Mouse (Mus musculus) forebrain, embryonic 11.5 days (tissue): ENCODE measurements at regions not wholly inside any gene's neighbourhood (a gene's known extent, or its start where the extent isn't known, plus 50 kb on each side); places are given as distances from the start of the nearest gene placed in this dataset.
A peak's percentile ranks its signal among the peaks of the same experiment; 100 is the strongest.

ENCODE experiments used
- ATAC-seq: fragments of 200-750 bp; cut with Nextera tagmentation; replicated peaks from 2 replicates; pipeline ENCODE4 v1.8.0; 2017; ENCODE audit warnings: moderate TSS enrichment; ENCODE audit not compliant: low FRiP score
- DNase-seq: peaks from one replicate; pipeline ENCODE4 v3.0.0-alpha.2; 2017; ENCODE audit warnings: low spot score
- H3K27ac ChIP-seq: fragments of 300-500 bp; sonication (generic); 2 replicates; pipeline ENCODE4 v1.5.1; 2014; ENCODE audit warnings: low read depth, low read length
- H3K27me3 ChIP-seq: fragments of 300-500 bp; sonication (generic); 2 replicates; pipeline ENCODE4 v1.6.1; 2014; ENCODE audit warnings: mild to moderate bottlenecking, low read length, mixed read lengths; ENCODE audit not compliant: control insufficient read depth, insufficient read depth
- H3K36me3 ChIP-seq: fragments of 300-500 bp; sonication (generic); 2 replicates; pipeline ENCODE4 v1.6.1; 2014; ENCODE audit warnings: mild to moderate bottlenecking, low read length, moderate library complexity, mixed read lengths; ENCODE audit not compliant: control insufficient read depth, insufficient read depth
- H3K4me1 ChIP-seq: fragments of 300-500 bp; sonication (generic); replicated peaks from 2 replicates; pipeline ENCODE4 v1.6.1; 2014; ENCODE audit warnings: low read length, mixed read lengths; ENCODE audit not compliant: control insufficient read depth, insufficient read depth
- H3K4me2 ChIP-seq: fragments of 300-500 bp; sonication (generic); 2 replicates; pipeline ENCODE4 v1.6.1; 2014; ENCODE audit warnings: low read depth, mild to moderate bottlenecking, low read length, moderate library complexity, mixed read lengths; ENCODE audit not compliant: severe bottlenecking
- H3K4me3 ChIP-seq: fragments of 300-500 bp; sonication (generic); 2 replicates; pipeline ENCODE4 v1.5.1; 2014; ENCODE audit warnings: low read depth, low read length
- H3K9ac ChIP-seq: fragments of 300-500 bp; sonication (generic); 2 replicates; pipeline ENCODE4 v1.6.1; 2014; ENCODE audit warnings: low read length
- H3K9me3 ChIP-seq: fragments of 300-500 bp; sonication (generic); 2 replicates; pipeline ENCODE4 v1.6.1; 2016; ENCODE audit warnings: low read length, mixed read lengths; ENCODE audit not compliant: control insufficient read depth
- WGBS: fragments of 180-500 bp; shearing (Covaris S2); extraction: QIAGEN DNeasy Blood & Tissue Kit; methylation state at CpG from one replicate; pipeline ENCODE4 v1.1.7; 2014; 5-methylcytosine and 5-hydroxymethylcytosine counted together

DNA sequence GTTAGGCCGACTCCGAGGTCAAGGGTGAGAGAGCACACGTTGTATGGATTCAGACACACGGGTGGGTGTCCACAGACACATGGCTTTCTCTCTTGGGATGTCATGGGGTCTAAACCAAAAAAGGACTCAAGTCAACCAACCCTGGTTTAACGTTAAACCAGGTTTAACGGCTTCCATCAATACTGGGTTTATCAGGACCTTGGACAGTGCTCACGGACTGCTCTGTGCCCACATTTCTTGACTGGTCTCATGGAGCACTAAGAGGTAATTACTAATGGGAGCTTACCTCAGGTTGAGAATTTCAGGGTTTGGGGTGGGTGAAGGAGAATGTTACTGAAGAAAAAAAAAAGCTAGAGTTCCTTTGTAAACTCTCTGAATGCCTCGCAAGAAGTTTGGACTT, 72.7 kb upstream of the Unc5a start:
- no peaks in the 10 kb centered on the region for H3K36me3 ChIP-seq
- 33% methylated on average over 8 of the region's 8 CpGs for WGBS
- H3K9ac ChIP-seq = no peak overlapping the region
- H3K9me3 ChIP-seq = no peaks in the 10 kb centered on the region
- ATAC-seq (no peak), DNase-seq (no peak)
- peaks cover 2% of the 10 kb centered on the region; the same call in 1 of the 2 replicates for H3K27me3 ChIP-seq
- no peak overlapping the region for H3K4me3 ChIP-seq
- H3K27ac ChIP-seq = no peak overlapping the region
- peaks cover 10% of the 10 kb centered on the region; the same call in 1 of the 2 replicates for H3K4me1 ChIP-seq
- H3K4me2 ChIP-seq = no peak overlapping the region

DNA sequence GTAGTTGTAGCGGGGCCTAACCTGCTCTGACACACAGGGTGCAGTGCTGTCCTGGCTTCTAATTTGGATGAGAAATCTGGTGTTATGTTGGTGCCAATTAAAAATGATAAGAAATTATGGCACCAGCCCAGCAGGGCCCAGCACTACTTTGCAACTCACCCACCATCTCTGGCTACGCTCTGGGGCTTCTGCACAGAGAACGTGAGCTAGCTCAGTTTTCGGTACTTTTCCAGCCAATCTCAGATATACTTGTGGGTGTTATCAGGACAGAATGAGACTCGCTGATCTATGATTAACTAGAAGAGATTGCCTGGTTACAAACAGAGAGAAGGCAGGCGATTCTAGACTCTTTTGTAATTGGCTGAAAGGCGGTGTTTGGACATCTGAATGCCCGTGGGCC, 71.6 kb upstream of the Unc5a start:
- no peaks in the 10 kb centered on the region for H3K9me3 ChIP-seq
- WGBS = 79% methylated on average over 8 of the region's 8 CpGs
- H3K27ac ChIP-seq = no peak overlapping the region
- peaks cover 2% of the 10 kb centered on the region; the same call in 1 of the 2 replicates for H3K27me3 ChIP-seq
- H3K36me3 ChIP-seq = no peaks in the 10 kb centered on the region
- H3K4me1 ChIP-seq = peaks cover 8% of the 10 kb centered on the region; the same call in 1 of the 2 replicates
- ATAC-seq (no peak), DNase-seq (no peak)
- no peak overlapping the region for H3K4me2 ChIP-seq
- H3K4me3 ChIP-seq = no peak overlapping the region
- no peak overlapping the region for H3K9ac ChIP-seq

DNA sequence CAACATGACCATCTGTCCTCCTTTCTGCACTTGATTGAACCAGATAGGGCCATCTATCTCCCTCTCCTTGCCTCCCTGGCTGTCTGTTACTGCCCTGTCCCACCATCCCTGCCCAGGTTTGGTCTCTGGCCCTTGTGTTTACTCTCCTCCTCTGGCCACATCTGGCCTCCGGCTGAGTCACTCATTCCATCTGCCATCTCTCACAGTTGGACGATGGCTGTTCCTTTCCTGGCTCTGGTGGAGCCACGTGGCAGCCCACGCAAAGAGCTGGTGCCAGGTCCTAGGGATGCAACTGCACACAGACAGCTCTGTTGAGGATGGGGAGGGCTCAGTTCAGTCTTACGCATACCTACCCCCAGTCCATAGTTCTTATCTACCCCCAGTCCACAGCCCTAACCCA, 69.9 kb upstream of the Unc5a start:
- no peak overlapping the region for H3K27ac ChIP-seq
- ATAC-seq (no peak), DNase-seq (no peak)
- peaks cover 5% of the 10 kb centered on the region; the same call in 1 of the 2 replicates for H3K4me1 ChIP-seq
- WGBS = 88% methylated on average over 5 of the region's 5 CpGs
- H3K27me3 ChIP-seq = peaks cover 2% of the 10 kb centered on the region; the same call in 1 of the 2 replicates
- no peaks in the 10 kb centered on the region for H3K9me3 ChIP-seq
- no peaks in the 10 kb centered on the region for H3K36me3 ChIP-seq
- H3K4me2 ChIP-seq = no peak overlapping the region
- H3K4me3 ChIP-seq = no peak overlapping the region
- no peak overlapping the region for H3K9ac ChIP-seq

DNA sequence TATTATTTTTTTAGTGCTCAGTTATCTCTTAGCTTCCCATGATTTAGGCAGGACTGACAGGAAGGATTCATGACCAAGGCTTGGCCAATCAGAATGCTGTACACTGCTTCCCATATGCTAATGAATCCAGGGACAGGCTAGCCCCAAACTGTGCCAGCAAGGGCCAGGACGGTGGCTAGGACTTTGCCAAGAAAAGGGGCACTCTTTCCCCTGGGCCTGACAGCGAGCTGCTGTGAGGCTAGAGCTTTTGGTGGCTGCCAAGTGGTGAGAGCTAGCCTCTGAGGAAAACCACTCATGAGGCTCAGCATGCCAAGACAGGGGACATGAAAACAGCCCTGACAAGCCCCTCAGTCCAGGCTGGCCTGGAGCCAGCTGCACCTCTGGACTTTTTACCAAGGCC, 69.0 kb upstream of the Unc5a start:
- no peak overlapping the region for H3K4me2 ChIP-seq
- 60% methylated on average over 2 of the region's 2 CpGs for WGBS
- no peak overlapping the region for H3K9ac ChIP-seq
- no peak overlapping the region for H3K27ac ChIP-seq
- H3K4me1 ChIP-seq = peaks cover 7% of the 10 kb centered on the region; the same call in 1 of the 2 replicates
- H3K27me3 ChIP-seq = peaks cover 2% of the 10 kb centered on the region; the same call in 1 of the 2 replicates
- no peaks in the 10 kb centered on the region for H3K36me3 ChIP-seq
- no peak overlapping the region for H3K4me3 ChIP-seq
- DNase-seq (no peak), ATAC-seq (no peak)
- no peaks in the 10 kb centered on the region for H3K9me3 ChIP-seq

DNA sequence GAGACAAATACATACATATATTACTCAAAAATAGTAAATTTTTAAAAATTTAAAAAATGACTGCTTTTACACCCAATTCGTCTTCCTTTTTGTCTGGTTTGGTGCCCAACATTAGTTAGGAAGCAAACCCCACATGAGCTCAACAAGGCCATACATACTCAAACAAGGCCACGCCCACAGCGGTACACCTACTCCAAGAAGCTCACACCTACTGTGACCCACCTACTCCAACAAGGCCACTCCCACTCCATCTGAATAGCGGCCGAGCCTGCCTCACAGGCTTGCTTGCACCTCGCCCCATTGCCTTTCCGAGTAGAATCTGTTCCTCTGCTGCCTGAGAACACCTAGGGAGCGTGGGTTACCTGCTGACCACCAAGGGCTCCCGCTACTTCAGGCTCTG, 66.4 kb upstream of the Unc5a start:
- ATAC-seq (no peak), DNase-seq (no peak)
- H3K27me3 ChIP-seq = no peaks in the 10 kb centered on the region
- WGBS = 69% methylated on average over 9 of the region's 9 CpGs
- H3K9me3 ChIP-seq = no peaks in the 10 kb centered on the region
- H3K4me1 ChIP-seq = peaks cover 14% of the 10 kb centered on the region; the same call in 1 of the 2 replicates
- H3K36me3 ChIP-seq = no peaks in the 10 kb centered on the region
- H3K27ac ChIP-seq = no peak overlapping the region
- no peak overlapping the region for H3K9ac ChIP-seq
- H3K4me2 ChIP-seq = no peak overlapping the region
- H3K4me3 ChIP-seq = no peak overlapping the region

DNA sequence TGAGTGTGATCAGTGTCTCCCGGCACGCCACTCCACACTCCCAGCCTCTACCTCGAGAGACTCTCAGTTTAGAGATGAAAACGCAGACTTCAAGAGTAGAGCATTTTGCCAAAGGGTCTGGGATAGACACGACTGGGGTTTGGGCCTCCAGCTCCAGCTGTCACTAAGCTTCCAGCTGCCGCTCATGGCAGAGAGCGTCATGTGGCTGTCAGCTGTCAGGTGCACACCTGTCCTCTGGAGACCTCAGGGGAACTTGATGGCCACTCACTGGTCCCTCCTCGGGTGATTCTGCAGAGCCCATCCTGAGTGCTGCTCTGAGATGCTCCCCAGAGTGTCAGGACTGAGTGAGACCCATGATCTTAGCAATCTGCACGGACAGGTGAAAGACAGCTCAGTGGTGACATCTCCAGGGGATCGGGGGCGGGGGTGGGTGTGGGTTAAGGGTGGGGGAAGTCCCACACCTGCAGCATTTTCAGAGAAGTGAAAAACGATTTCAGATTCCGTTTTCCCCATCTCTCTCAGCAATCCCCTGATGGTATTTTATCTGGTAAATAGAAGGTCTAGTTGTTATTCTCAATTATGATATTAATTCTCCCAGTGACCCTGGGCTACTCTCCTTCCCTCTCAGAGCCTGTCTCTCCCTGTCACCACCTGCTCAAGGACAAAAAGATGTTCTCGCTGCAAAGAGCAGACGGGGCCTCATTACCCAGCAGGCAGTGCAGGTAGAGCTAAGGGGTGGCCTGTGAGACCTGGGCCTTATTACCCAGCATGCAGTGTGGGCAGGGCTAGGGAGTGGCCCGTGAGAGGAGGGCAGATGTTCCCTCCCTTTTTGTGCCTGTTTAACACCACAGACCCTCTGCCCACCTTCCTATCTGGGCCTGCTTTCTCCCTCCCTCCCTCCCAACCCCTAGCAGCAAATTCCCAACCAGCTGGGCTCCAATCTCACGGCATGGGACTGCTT, 65.2 kb upstream of the Unc5a start:
- H3K27ac ChIP-seq = peak overlapping the region; percentile 46; the same call in 1 of the 2 replicates
- DNase-seq = no peak

DNA sequence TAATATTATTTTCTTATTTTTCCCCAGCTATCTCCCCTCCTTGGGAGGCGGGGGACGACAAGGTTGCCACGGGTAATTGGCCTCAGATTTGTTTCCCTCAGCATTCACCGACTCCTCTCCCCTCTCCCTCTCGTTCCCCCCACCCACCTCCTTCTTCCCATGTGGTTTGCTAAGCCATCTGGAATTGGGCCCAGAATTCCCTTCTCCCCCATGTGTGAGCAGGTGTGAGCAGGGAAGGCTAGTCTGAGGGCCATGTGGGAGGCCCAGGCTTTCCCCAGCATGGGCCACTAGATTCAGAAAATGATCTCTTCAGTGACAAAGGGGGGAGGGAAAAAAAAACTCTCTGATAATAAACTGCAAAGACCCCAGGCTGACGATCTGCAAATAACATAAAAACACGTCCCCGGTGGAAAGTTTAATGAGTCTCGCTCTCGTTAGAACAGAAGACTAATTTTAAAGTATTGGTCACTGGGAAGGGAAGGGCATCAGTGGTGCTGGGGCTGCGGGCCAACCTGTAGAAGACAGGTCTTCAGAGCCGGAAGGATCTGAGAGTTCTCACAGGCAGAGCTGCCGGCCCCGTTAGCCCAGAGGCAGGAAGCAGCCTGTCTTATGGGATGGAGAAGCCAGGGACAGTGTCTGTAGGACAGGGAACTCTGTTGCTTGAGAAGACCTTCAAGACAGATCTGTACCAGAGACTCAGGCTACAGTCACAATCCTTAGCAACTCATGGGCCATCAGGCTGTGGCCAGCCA, 64.3 kb upstream of the Unc5a start:
- Histone ChIP-seq H3K4me2 (no peak overlapping the region), H3K36me3 (no peaks in the 10 kb centered on the region), H3K9me3 (no peaks in the 10 kb centered on the region), H3K4me3 (no peak overlapping the region), H3K27me3 (no peaks in the 10 kb centered on the region), H3K4me1 (peaks cover 16% of the 10 kb centered on the region; the same call in 1 of the 2 replicates), H3K9ac (no peak overlapping the region), H3K27ac (peak overlapping the region; percentile 50)
- whole genome bisulfite sequencing = 54% methylated on average over 14 of the region's 14 CpGs
- DNase-seq (no peak), ATAC-seq (no peak)

More for the DNA sequence above, 65.2 kb upstream of the Unc5a start:
- H3K9me3 ChIP-seq = no peaks in the 10 kb centered on the region
- H3K27me3 ChIP-seq = no peaks in the 10 kb centered on the region
- peak; percentile 55; the same call in 1 of the 2 replicates for ATAC-seq
- no peaks in the 10 kb centered on the region for H3K36me3 ChIP-seq
- H3K4me2 ChIP-seq = no peak overlapping the region
- no peak overlapping the region for H3K4me3 ChIP-seq
- H3K9ac ChIP-seq = no peak overlapping the region
- H3K4me1 ChIP-seq = peaks cover 18% of the 10 kb centered on the region; the same call in 1 of the 2 replicates
- WGBS = 55% methylated on average over 17 of the region's 17 CpGs

DNA sequence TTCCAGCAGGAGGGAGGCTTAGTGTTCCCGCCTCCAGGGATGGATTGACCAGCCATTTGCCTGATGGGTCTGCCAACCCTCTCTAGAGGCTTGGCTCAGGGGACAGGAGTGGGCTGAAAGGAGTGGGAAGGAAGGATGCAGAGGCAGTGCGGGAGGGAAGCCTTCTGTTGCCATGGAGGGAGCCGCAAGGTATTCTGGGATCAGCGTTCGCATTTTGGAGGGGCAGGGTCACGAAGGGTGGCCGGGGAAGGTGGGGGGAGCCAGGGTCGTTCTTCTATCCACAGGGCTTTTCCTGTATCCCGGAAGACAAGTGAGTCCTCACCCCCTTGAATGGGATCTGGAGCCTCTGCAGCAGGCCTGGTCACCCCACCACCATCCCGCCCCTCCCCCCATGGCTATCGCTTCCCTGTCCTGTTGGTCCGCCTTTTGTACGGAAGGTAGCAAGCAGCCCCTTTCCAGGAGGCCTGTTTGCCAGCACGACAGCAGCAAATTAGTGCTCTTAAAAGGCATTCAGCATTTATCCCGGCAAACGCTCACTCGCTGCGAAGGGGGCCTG, 61.8 kb upstream of the Unc5a start:
- H3K4me3 ChIP-seq = peak overlapping the region; percentile 24
- ATAC-seq (0 out of 2 replicates have a peak, but pooled peaks have one; percentile 36), DNase-seq (peak; percentile 75)
- H3K4me1 ChIP-seq = peaks cover 16% of the 10 kb centered on the region; the same call in 1 of the 2 replicates
- 9% methylated on average over 18 of the region's 18 CpGs for WGBS
- H3K36me3 ChIP-seq = no peaks in the 10 kb centered on the region
- no peaks in the 10 kb centered on the region for H3K27me3 ChIP-seq
- H3K9me3 ChIP-seq = no peaks in the 10 kb centered on the region
- H3K4me2 ChIP-seq = peak overlapping the region; percentile 62
- peak overlapping the region; percentile 54 for H3K9ac ChIP-seq
- no peak overlapping the region; the same call in 1 of the 2 replicates for H3K27ac ChIP-seq
